Mouse (Mus musculus): Measurements from ENCODE around the gene Slc4a1.

Gene Slc4a1

DNA sequence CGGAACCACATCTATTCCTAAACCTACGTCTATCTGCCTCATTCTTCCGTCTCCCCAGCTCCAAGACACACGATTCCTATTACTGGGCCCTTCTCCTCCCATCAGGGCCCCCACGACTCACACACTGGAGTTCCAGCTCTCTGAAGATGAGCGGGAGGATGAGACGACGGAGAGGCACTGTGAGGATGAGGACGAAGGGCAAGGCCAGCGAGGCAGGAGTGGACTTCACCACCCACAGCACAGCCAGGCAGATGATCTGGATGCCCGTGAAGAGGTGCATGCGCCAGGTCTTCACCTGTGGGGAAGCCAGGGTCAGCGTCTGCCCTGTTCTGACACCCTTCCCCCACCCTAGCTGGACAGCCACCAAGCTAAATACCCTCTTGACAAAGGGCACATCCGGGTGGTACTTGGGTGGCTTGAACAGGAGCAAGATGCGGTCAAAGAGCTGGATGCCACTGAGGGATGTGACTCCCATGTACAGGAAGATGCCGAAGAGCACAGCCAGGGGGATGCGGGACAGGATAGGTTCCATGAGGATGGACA lies 15.0 kb downstream of the Slc4a1 start:
- no peak for DNase-seq (ENCODE audit: low spot score)

DNA sequence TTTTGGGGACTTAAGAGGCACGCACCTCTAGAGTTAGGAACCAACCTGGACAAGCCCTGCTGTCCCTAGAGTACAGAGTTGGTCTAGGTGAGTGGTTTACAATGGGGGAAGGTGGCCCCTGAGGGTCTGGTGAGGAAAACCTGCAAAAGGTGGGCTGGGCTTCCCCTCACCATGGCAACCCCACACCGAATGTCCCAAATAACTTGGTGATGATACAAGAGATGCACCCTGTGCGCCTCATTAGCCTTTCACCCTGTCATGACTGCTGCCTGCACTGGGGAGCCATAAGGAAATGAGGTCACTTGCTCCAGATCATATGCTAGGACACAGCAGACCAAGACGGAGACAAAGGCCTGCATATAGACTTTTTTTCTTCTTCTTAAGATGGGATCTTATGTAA lies 15.6 kb downstream of the Slc4a1 start:
- no peak for DNase-seq (ENCODE audit: low spot score)

DNA sequence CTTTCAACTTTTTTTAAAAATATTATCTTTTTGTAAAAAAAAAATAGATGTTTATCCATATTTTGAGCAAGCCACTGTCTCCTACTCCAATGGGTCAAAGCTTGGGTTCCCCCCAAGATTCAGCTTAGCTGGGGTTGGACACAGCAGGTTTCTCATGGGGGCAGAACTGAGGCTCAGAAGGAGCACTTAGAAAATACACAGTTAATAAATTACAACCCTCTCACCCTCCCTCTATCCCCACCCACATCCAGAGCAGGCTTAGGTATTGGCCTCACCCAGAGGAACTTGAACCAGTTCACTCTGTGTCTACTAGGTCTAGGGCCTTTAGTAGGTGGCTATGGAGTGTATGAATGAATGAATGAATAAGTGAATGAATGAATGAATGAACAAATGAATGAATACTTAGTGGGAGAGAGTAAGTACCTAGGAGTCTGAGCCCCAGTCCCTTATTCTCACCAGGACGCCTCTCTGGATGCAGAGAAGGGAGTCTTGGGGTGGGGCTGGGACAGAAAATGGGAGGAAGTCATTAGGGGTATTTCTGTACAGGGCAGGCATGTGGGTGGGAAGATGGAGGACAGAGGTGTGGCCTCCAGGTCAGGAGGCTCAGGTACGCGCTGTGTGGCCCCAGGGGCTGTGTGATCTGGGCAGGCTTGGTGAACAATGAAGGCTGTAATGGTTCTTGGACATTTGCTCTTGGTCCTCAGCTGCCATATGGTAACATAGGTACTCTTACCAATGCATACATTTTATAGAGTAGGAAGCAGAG lies 16.6 kb downstream of the Slc4a1 start:
- no peak for DNase-seq (ENCODE audit: low spot score)

DNA sequence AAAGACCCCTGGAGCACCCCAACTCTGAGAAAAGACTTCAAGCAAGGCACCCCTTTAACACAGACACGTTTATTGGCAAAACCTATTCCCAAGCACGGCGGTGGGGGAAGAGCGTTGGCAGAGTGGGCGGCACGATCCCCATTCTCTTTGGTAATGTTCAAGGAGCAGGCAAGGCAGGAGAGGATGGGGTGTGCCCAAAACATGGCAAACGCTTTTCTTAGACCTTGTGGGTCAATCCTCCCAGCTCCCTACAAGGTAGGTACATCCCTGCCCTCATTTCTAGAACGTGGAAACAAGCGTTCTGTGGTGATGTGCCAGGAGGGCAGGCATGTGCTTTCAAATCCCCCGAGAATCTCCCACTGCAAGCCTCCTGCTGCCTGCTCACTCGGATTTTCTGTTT lies 17.2 kb downstream of the Slc4a1 start:
- DNase-seq (ENCODE audit: low spot score): no peak

DNA sequence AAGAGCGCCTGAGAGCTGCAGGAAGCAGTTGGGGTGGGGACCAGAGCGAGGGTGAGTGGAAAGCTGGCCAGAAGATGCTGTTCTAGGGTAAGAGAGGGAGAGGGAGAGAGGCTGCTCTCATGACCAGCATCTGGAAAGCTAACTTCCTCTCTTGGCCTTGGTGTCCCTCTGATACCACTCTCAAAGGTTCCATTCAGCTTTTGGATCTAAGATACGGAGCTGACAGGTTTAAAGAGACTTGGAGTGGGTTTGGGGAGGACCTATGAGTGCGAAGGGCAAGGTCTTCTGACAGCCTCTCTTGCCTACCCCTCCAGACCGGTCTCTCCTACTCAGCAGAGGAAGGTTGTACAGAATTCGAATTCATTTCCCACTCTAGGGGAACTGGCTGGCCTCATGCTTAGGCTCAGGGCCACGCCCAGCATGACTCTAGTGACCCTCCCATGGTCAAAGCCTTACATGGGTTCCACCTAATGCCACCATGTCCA lies 17.9 kb downstream of the Slc4a1 start:
- no peak for DNase-seq (ENCODE audit: low spot score)

DNA sequence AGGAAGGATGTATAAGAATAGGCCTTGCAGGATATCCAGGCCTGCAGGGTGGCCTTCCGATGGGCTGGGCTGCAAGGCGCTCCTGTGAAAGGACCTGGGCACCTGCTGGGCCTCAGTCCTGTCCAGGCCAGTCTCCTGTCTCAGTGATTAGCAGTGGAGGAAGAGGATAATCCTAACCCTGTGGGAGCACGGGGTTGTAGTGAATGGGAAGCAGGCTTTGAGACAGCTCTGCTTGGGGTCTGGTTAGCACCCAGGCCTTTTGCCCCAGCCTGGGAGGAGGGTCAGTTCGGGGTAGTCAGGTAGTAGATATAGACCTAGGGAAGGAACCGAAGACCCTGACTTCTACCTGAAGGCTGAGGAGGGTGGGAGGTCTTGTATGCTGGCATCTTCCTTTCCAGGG lies 18.3 kb downstream of the Slc4a1 start:
- DNase-seq (ENCODE audit: low spot score): no peak

DNA sequence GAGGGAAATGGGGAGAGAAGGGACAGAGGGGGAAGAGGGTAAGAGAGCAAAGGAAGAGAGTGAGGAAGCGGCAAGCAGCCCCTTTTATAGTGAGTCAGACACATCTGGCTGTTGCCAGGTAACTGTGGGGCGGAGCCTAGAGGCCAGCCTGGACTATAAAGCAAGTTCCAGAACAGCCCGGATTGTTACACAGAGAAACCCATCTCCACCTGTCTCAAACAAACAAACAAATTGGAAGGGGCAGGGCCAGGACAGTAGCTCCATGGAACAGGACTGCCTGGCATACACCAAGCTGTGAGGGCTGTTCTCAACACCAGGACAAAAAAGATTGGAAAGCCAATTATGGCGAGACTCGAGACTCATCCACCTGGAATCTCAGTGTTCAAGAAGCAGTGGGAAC lies 19.1 kb downstream of the Slc4a1 start:
- DNase-seq (ENCODE audit: low spot score): no peak

DNA sequence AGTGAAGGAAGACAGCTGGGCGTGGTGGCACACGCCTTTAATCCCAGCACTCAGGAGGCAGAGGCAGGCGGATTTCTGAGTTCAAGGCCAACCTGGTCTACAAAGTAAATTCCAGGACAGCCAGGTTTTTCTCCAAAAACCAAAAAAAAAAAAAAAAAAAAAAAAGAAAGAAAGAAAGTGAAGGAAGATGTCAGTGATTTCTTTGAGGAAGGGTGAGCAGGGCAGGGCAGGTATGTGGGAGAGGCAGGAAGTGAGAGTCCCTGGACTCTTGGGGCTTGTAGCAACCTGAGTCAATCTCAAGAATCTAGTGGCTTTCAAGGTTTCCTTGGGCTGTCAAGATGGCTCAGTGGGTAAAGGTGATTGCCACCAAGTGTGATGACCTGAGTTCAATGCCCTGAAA lies 21.5 kb downstream of the Slc4a1 start:
- no peak for DNase-seq (ENCODE audit: low spot score)

DNA sequence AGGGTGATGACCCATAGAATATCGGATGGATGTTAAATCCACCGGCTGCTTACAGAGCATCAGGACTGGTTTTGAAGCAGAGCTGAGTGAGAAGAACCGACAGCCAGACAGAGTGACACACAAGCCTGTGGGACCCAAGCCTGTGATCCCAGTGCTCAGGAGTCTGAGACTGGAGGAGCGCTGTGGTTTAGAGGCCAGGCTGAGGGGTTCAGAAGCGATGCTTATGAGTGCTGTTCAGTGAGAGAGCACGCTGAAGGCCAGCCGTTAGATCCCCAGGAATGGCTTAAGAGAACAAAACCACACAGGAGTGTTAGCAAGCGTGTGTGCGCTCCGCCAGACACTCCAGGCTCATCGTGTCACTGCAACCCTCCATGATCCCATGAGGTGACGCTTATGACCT lies 23.3 kb downstream of the Slc4a1 start:
- DNase-seq (ENCODE audit: low spot score): no peak

DNA sequence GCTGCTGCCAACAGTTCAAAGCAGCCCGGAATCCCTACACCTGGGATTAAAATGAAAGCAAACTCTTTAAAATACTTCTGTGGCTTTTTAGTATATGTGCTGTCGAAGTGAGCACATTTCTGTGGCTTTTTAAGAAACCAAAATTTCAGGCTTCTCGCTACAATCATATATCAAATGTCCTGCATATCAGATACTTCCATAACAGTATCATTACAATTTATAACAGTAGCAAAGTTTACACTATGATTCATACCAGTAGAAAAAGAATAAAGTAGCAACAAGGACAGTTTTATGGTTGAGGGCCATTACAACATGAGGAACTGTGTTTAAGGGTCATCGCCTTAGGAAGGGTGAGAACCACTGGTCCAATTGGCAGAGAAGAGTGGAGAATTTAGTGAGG lies 24.9 kb downstream of the Slc4a1 start:
- no peak for DNase-seq (ENCODE audit: low spot score)

DNA sequence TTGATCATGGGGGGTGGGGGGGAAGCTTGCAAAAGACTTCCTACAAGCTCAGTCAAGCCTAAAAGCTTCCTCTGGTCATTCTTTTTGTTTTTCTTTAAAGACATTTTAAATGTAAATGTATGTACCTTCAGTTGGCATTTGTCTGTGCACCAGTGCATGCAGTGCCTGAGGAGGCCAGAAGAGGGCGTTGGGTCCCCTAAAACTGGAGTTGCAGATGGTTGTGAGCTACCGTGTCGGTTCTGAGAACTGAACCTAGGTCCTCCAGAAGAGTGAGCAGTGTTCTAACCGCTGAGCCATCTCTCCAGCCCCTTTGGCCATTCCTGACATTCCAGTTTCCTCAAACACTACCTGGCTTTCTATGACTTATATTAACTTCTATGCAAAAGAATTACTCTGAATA lies 26.4 kb downstream of the Slc4a1 start:
- no peak for DNase-seq (ENCODE audit: low spot score)

DNA sequence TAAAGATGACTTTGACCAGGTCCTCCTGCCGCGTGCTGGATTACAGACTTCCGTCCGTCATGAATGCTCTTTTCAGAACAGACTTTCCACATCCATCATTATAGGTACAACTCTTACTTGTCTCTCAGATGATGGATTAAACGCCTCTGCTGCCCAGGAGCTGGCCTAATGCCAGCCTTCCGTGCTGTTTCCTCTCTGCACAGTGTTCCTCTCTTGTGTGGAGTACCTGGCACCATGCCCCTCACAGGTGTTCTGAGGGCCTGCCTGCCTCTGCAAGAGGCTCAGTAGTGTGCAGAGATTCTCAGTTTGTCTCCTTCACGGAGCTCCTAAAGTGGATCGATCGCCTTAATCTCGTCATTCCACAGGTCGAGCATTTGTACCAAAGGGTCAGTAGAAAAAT lies 26.8 kb downstream of the Slc4a1 start:
- DNase-seq (ENCODE audit: low spot score): no peak

DNA sequence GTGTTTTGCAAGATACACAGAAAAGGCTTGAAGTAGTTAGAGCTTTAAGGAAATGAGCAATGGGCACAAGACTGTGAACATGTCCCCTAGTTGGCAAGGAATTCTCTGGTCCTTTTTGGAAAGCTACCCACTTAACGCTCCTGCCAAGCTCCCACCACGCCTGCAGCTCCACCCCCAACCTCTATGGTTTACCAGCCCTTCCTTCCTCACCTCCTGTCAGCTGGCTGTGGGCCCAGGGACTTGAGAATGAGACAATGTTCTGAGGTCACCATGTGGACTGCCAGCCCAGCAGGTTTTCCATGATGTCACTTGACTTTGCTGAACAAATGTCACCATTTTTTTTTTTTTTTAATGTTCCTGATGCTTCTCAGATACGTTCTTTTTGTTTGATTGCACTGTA lies 27.4 kb downstream of the Slc4a1 start:
- peak; percentile 98 for DNase-seq (ENCODE audit: low spot score)

DNA sequence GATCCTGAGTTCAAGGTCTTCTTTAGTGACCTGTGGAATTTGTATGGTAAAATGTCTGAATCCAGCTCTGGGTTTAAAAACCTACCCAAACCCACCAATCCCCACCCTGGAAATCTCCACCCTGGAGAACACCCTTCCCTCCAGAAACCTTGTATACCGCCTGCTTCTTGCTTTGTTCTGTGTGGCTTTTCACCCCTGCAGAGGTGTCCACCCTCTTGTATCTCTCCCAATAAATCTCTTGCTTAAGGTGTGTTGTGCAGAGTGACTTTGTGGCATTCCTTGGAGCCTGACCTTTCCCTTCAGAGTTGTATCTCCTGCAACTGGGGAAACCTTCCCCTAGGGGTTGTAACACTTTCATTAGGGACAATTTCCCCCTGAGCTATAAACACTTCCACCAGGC lies 28.1 kb downstream of the Slc4a1 start:
- DNase-seq (ENCODE audit: low spot score): no peak

DNA sequence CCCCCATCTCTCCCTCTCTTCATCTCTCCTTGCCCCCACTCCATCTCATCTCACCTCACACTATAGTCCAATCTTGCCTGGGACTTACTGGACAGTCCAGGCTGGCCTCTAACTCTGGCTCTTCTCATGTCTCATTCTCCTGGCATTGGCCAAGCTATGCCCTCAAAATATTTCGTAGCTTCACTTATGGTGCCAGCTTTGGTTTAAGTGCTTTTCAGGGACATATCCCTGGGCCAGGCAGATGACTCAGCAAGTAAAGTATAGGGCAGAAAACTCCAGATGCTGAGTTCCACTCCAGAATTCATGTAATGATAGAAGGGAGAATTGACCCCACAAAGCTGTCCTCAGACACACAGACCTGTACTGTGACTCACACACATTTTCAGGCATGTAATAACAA lies 29.8 kb downstream of the Slc4a1 start:
- DNase-seq (ENCODE audit: low spot score): peak; percentile 55

DNA sequence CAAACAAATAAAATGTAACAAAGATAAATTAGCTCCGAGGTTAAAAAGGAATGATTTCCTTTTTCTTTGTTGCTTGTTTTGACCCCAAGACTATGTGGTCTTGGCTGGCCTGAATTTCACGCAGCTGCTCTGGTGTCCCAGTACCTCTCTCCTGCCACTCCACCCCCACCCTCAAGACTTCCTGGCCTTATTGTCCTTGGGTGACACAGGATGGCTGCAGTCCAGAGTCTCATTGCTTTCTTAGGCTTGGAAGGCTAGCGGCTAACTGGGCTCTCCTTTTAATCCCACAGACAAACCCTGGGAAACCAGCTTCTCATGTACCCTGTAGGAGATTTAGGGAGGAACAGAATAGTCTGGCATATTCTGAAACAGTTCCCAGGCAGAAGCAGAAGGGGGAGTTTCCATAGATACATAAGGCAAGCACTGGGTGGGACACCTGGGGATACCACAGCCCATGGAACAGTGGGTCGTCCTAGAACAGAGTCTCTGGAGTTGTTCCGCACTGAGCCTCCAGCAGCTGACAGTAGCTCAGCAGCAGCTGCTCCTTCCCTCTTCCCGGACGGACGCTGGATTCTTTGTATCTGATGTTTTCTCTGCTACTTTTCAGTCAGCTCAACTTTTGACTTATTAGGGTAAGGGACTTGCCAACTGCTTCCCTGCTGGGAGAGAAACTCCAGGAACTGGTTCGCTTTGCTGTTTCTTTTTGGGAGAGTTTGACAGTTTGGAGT lies 30.9 kb downstream of the Slc4a1 start:
- peak; percentile 78 for DNase-seq (ENCODE audit: low spot score)

DNA sequence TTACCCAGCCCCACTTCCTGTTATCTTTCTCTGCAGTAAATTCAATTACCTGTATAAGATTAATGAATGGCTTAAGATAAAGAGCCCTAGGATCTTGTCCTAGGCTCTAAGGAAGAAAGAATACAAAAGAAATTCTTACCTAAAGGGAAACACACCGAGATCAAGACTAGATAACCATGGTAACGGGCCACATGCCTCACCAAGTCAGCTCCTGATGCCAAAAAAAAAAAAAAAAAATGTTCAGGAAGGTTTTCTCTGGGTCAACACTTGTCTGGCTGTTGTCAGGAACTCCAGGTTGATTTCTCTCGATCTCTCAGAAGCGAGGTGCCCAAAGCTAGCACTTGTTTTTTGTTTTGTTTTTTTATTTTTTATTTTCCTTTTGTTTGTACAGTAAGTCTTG lies 32.0 kb downstream of the Slc4a1 start:
- no peak for DNase-seq (ENCODE audit: low spot score)

DNA sequence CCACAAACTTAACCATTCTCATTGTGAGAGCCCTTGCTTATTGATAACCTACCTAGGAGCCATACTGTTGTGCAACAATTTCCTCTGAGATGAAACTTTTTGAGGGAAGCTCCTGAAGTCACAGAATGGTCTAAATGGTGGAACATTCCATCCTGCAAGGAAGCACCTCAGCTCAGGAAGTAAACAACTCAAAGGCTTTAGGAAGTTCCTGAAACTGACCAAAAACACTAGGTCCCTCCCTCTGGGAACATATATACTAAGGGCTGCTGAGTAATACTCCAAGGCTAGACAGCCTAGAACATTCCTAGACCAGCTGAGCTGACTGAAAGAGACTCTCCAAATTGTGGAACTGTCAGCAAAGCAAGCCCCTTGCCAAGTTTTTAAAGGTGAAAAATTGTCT lies 32.9 kb downstream of the Slc4a1 start:
- no peak for DNase-seq (ENCODE audit: low spot score)

DNA sequence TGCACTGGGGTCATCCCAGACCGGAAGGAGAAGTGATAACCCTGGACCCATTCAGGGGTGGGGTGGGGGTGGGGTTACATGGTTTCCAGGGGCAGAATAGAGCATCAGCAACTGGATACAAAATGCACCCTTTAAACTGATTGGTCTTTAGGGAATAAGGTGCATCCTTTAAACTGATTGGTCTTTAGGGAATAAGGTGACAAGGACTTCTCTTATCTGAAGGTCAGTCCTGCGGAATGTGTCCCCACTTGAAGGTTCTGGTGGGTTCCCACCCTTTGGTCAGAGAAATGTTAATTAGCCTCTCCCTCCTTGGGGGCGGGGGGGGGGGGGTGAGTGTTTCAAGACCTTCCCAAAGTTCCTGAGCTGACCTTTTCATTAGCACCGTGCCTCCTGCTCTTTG lies 34.2 kb downstream of the Slc4a1 start:
- DNase-seq (ENCODE audit: low spot score): no peak

DNA sequence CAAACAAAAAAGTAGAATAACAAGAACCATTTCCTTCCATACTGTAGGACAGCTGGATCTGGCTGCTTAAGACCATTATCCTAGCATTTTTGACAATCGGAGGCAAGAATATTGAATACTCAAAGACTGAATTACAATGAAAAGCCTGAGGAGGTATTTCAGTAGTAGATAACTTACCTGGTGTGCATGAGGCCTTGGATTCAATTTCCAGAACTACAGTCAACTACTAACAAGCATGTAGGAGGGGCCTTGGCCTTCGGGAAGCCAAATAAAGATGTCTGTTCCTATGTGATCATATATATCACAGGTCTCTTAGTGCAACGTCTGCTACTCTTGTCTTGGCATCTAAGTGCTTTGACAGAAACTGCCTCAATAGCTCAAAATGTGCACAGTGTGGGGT lies 36.0 kb downstream of the Slc4a1 start:
- DNase-seq (ENCODE audit: low spot score): no peak

DNA sequence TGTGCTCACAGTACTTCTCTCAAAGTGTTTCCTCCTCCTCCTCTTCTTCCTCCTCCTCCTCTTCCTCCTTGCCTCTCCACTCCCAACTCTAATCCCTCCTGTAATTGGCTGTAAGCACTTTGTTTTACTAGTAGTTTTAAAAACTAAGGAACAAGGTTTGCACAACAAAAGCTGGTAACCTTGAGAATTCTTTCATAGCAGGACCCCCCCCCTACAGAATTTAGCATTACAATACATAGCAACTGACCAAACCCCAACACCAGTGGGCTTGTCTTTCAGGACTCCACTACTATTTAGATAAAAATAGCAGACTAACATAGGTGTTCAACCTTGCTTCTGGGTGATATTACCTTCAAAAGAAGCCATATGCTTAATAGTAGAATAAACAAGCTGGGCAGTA lies 36.5 kb downstream of the Slc4a1 start:
- DNase-seq (ENCODE audit: low spot score): no peak

DNA sequence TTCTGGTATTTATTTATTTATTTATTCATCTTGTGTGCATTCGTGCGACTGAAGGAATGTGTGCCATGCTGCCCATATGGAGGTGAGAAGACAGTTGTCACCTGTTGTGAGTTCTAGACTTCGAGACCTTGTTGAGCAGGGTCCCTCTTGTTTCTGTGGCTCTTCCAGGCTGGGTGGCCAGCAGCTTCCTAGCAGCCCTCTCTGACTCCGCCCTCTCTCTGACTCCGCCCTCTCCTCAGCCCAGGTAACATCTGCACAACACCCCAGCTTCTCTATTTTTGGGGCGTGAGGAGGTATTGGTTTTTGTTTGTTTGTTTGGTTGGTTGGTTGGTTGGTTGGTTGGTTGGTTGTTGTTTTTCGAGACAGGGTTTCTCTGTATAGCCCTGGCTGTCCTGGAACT lies 38.2 kb downstream of the Slc4a1 start:
- no peak for DNase-seq (ENCODE audit: low spot score)

DNA sequence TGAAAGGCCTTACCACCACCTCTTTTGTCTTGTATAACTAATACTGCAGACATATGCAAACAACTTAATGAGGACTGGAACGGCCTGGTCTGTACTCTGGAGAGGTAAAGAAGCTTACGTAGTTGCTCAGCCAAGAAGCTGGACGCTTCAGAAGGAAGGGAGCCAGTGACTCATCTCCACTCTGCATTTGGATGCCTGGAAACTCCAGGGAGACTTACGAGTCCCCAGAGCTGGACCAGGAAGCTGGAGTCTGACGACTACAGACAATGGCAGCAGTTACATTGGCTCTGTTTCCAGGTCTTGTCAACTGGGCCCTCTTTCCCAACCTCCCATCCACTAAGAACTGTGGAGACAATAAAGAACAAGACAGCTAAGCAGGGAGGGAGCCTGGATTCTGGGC lies 38.8 kb downstream of the Slc4a1 start:
- peak; percentile 65 for DNase-seq (ENCODE audit: low spot score)

DNA sequence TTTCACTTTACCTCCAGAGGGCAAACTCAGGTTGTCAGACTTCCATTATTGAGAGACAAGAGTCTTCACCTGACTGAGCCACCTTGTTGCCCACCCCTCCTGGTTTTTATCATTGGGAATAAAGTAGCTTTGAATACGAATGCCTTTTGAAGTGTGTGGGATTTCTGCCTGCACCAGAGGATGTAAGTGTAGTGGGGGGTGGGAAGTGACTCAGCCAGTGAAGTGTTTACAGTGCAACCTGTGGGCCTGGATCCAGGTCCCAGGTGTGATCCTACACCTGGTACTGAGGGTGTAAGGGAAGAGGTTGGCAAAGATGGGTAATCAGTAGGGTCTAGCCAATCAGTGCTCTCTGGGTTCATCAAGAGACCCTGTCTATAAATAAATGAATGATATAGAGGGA lies 42.5 kb downstream of the Slc4a1 start:
- no peak for DNase-seq (ENCODE audit: low spot score)
